Comparison of ENCODE assay signal across 15 mouse cellular contexts in the genomic region with DNA sequence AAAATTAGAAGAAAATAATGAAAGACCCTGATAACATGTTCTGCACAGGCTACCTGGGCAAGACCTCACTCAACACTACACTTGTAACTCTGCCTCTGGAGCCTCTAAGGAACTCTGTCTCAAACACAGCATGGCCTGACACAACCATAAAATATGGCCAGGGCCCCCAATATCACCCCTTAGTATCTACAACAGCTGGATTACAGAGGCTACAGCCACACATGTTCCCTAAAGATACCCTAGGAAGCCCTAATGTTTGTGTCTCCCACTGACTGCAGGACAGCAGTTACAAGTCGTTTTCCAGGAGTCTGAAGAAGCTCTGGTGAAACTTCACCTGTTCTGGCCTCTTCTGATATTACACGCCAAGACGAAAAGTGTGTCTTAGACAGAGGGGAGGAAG.
DNase-seq lines count a peak whose midpoint lies in the region; ATAC-seq and TF ChIP-seq lines count a peak whose summit lies in the region.
"Had no signal": no experiment of that assay in that cellular context is flagged by ENCODE, and none has a peak within 500 bp of the region (broad histone marks: within the 10 kb centered on the region; RNA-seq: fewer than 3 reads in every experiment).

No protein-coding gene starts in this region.

- H3K4me3 ChIP-seq in heart, postnatal 0 days (ENCODE audit: low read depth, low read length): no peak overlapping the region
- no peak overlapping the region for H3K4me3 ChIP-seq in lung, embryonic 16.5 days (ENCODE audit: low read length)
- H3K4me3 ChIP-seq in embryonic fibroblast, embryonic 13.5 days (ENCODE audit: insufficient read depth, low read length): no peak overlapping the region
- no peak overlapping the region for H3K4me3 ChIP-seq in liver, embryonic 16.5 days (ENCODE audit: low read depth, low read length)
- H3K4me3 ChIP-seq: intestine, embryonic 15.5 days; midbrain, embryonic 12.5 days had no signal

- no peaks in the 10 kb centered on the region for H3K9me3 ChIP-seq in heart, postnatal 0 days (replicated peaks; ENCODE audit: control insufficient read depth, low read length)
- H3K9me3 ChIP-seq in lung, embryonic 16.5 days (ENCODE audit: control insufficient read depth, low read length): no peaks in the 10 kb centered on the region
- no peaks in the 10 kb centered on the region for H3K9me3 ChIP-seq in liver, embryonic 16.5 days (replicated peaks; ENCODE audit: control insufficient read depth, low read length)
- H3K9me3 ChIP-seq: intestine, embryonic 15.5 days; midbrain, embryonic 12.5 days had no signal

- ATAC-seq in heart, postnatal 0 days (ENCODE audit: insufficient read depth, low read depth): no peak
- ATAC-seq in lung, embryonic 16.5 days (ENCODE audit: low read depth): no peak
- peak; percentile 30; the same call in 1 of the 2 replicates for ATAC-seq in liver, embryonic 16.5 days (ENCODE audit: low read depth)

- H3K36me3 ChIP-seq in heart, postnatal 0 days (replicated peaks; ENCODE audit: control insufficient read depth, insufficient read depth, low read length): no peaks in the 10 kb centered on the region
- no peaks in the 10 kb centered on the region for H3K36me3 ChIP-seq in lung, embryonic 16.5 days (ENCODE audit: control insufficient read depth, insufficient read depth, low read length)
- H3K36me3 ChIP-seq in liver, embryonic 16.5 days (ENCODE audit: control insufficient read depth, insufficient read depth): no peaks in the 10 kb centered on the region
- H3K36me3 ChIP-seq: intestine, embryonic 15.5 days; midbrain, embryonic 12.5 days had no signal

- H3K27ac ChIP-seq in heart, postnatal 0 days (ENCODE audit: low read depth): peak overlapping the region; percentile 81
- H3K27ac ChIP-seq in lung, embryonic 16.5 days (ENCODE audit: low read length): peak overlapping the region; percentile 36
- peak overlapping the region; percentile 49 for H3K27ac ChIP-seq in embryonic fibroblast, embryonic 13.5 days (ENCODE audit: insufficient read depth, low read length)
- no peak overlapping the region for H3K27ac ChIP-seq in liver, embryonic 16.5 days (ENCODE audit: low read length)
- H3K27ac ChIP-seq: intestine, embryonic 15.5 days; macrophage; midbrain, embryonic 12.5 days had no signal

- DNase-seq in heart, postnatal 0 days (ENCODE audit: low spot score): no peak
- no peak for DNase-seq in heart, adult 11 months
- DNase-seq in lung, adult 18-20 months: no peak
- DNase-seq in T-cell, adult 2 months (ENCODE audit: low spot score): no peak
- DNase-seq: cerebellum, adult 11 months; cerebellum, postnatal 36 days had no signal

- H3K4me2 ChIP-seq in heart, postnatal 0 days (ENCODE audit: low read depth, low read length): no peak overlapping the region
- H3K4me2 ChIP-seq in lung, embryonic 16.5 days (ENCODE audit: low read depth, low read length): no peak overlapping the region
- no peak overlapping the region for H3K4me2 ChIP-seq in liver, embryonic 16.5 days (ENCODE audit: low read depth, low read length)
- H3K4me2 ChIP-seq: heart, embryonic 11.5 days; hindbrain, embryonic 14.5 days; intestine, embryonic 15.5 days; midbrain, embryonic 12.5 days had no signal

- no peak for TF ChIP-seq POLR2A in embryonic fibroblast, embryonic 13.5 days (IDR thresholded peaks at IDR 0.05; ENCODE audit: low read depth, low read length)

- WGBS in heart, postnatal 0 days: 91% methylated on average over 3 of the region's 3 CpGs
- WGBS in lung, embryonic 16.5 days: 84% methylated on average over 3 of the region's 3 CpGs
- WGBS in liver, embryonic 16.5 days (ENCODE audit: insufficient replicate concordance): 38% methylated on average over 3 of the region's 3 CpGs

- no peak for TF ChIP-seq EP300 in heart, postnatal 0 days (IDR thresholded peaks at IDR 0.05; ENCODE audit: low read depth)

- no peaks in the 10 kb centered on the region for H3K27me3 ChIP-seq in heart, postnatal 0 days (ENCODE audit: control insufficient read depth, insufficient read depth, low read length)
- H3K27me3 ChIP-seq in lung, embryonic 16.5 days (ENCODE audit: control insufficient read depth, insufficient read depth, low read depth, low read length): no peaks in the 10 kb centered on the region
- H3K27me3 ChIP-seq in liver, embryonic 16.5 days (ENCODE audit: control insufficient read depth, insufficient read depth, low read depth, low read length): no peaks in the 10 kb centered on the region
- H3K27me3 ChIP-seq: intestine, embryonic 15.5 days; midbrain, embryonic 12.5 days had no signal

- TF ChIP-seq CTCF in heart, postnatal 0 days (IDR thresholded peaks at IDR 0.05; ENCODE audit: low read depth): no peak
- no peak for TF ChIP-seq CTCF in embryonic fibroblast, embryonic 13.5 days (IDR thresholded peaks at IDR 0.05; ENCODE audit: borderline replicate concordance, insufficient read depth, low read length)

- H3K9ac ChIP-seq in heart, postnatal 0 days (replicated peaks; ENCODE audit: low read depth, low read length): no peak overlapping the region
- no peak overlapping the region for H3K9ac ChIP-seq in lung, embryonic 16.5 days (ENCODE audit: low read length)
- no peak overlapping the region for H3K9ac ChIP-seq in liver, embryonic 16.5 days (ENCODE audit: low read depth, low read length)
- H3K9ac ChIP-seq: forebrain, postnatal 0 days; hindbrain, embryonic 14.5 days; intestine, embryonic 15.5 days; midbrain, embryonic 12.5 days had no signal

- peaks cover 24% of the 10 kb centered on the region for H3K4me1 ChIP-seq in heart, postnatal 0 days (ENCODE audit: control insufficient read depth, insufficient read depth)
- H3K4me1 ChIP-seq in lung, embryonic 16.5 days (replicated peaks; ENCODE audit: control insufficient read depth, insufficient read depth, low read length): peaks cover 8% of the 10 kb centered on the region
- H3K4me1 ChIP-seq in embryonic fibroblast, embryonic 13.5 days (ENCODE audit: control insufficient read depth, insufficient read depth, low read length): peaks cover 7% of the 10 kb centered on the region
- peaks cover 2% of the 10 kb centered on the region; the same call in 1 of the 2 replicates for H3K4me1 ChIP-seq in liver, embryonic 16.5 days (ENCODE audit: control insufficient read depth, low read depth, low read length)
